Mouse (Mus musculus) layer of hippocampus, postnatal 25 days (tissue): ENCODE results near the gene Capn8. TPM values are rescaled to one million over a fixed set of nuclear protein-coding genes. Genes with fewer than 3 reads are reported as not detected.
"Not testable (repeated sequence)": the region's sequence is repeated elsewhere in the genome, so short reads cannot be mapped to it uniquely, and the experiment has no call there.

Experiments
- DNase-seq, 2 experiments: peaks; one replicate each; pipeline ENCODE4 v3.0.0; 2022; ENCODE audit warnings: mixed read lengths in 2 of 2, low spot score in 1 of 2; ENCODE audit errors: extremely low spot score in 1 of 2
- total RNA-seq, 2 experiments: library from RNA; stranded (reverse); gene quantifications; 2 replicates each; pipeline ENCODE4 v1.2.3; 2021

The Capn8 gene
- total RNA-seq, 2 experiments from 2014 or later, result not detected

DNA sequence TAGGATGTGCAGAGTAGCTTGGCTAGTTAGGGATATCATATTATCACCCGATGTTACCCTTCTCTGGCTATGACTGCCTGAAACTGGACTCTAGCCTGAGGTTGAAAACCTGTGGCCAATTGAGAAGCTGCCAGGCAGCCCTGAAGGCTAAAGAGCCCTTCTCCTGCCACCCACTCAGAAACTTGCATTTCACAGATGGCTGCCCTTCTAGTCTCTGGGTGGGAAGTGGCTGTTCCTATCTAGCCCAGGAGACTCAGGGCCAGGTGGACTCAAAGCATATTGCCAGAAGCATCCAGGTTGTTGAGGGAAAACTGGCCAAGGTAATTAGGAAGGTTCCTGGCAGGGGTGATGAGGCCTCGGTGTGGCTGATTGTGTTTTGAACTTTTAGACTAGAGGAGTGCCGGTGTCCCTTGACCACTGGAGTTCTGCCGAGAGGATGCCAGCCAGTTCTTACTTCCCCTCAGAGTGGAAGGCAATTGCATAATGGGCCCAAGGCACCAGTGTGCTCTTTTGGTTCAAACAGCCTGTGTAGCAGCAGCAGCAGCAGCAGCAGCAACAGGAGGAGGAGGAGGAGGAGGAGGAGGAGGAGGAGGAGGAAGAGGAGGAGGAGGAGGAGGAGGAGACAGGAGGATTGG lies 45.0 kb downstream of the Capn8 start:
- no peak for DNase-seq

DNA sequence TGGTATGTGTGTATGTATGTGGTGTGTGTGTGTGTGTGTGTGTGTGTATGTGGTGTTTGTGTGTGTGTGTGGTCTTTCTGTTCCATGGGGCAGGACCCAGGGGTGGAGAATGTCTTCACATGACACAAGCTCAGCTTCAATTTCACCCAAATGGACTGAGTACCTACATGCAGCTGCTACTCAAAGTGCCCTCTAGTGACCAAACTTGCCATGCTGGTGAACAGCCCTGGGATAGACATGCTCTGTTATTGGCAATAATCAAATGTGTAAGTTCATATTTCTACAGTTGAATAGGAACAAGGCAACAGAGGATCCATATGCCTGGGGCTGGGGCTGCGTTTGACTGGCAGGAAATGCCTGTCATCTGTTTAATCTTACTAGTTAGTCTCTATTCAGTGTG lies 50.7 kb downstream of the Capn8 start:
- no peak for DNase-seq

DNA sequence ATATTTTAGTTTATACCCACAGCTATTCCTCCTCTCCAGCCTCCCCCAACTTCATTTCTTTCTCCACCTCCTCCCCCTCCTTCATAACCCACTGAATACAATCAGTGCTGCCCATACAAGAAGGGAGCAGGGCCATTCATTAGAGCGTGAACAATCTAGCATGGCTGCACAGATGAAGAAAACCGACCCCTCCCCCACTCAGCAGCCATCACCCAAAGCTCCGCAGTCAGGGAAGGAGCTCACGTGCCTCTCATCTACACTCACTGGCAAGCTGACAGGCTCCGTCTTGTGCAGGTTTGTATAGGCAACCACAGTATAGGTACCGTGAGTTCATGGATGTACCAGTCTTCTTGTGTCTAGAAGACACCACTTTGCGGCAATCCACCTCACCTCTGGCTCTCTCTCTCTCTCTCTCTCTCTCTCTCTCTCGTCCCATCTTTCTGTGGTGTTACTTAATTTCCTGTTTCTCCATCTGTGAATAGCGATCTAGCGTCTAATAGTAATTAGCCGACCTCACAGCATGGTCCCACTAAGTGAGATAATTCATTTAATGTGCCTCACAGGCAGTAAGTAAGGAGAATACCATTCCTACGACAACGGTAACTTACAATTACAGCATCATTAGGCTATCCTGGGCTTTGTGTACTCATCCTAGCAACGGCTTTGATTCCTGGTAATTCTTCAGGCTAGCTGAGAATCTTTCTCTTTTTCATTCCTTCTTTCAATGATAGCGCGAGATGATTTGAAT lies 53.6 kb downstream of the Capn8 start:
- no peak for DNase-seq

DNA sequence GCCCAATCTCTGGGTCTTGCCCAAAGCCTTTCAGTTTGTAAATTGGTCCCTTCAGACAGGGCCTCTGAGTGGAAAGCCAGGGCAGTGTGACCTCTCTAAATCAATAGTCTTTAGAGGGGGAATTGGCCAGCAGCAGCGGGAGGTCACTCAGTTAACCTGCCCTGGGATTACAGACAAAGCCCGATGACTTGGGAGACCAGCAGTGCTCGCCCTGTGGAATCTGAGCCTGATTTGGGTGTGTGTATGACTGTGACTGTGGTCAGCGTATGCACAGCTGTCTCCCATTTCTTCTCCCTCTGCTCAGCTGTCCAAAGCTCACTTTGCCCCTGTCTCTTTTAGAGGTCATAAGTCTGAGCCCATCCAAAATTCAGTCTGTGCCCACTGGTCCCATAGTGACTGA lies 55.7 kb downstream of the Capn8 start:
- DNase-seq, result no peak

DNA sequence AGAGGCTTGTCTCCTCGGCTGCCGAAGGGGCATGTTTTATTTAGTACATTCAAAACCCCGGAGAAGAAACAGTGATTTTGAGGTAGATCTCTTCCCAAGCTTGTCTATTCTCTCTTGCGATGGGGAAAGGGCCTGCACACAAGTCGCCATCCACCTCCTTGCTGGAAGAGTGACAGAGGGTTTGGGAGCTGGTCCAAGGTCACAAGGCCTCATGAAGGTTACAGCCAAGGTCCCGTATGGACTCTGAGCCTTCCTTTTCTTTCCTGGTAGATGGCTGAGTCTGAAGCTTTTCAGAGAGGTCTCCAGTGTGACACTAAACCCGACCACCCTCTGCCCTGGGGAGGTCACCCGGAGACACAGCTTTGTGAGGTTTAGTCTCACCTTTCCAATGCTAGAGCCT lies 56.4 kb downstream of the Capn8 start:
- no peak for DNase-seq

DNA sequence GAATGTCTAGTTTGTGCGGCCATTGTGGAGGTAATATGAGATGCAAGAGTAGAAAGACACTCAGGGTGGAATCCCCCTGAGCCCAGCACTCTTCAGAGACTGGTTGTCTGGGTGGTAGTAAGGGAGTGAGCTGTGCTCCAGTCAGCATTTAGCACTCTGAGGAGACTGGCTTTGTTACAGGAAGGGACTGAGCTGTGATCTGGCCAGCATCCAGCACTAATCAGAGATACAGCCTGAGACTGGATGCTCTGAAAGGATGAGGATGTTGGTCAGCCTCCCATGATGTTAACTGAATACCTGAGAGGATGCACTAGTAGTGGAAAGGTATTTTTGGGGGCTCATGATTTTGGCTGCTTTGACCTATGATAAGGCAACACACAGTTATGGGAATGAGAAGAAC lies 61.4 kb downstream of the Capn8 start:
- no peak for DNase-seq

DNA sequence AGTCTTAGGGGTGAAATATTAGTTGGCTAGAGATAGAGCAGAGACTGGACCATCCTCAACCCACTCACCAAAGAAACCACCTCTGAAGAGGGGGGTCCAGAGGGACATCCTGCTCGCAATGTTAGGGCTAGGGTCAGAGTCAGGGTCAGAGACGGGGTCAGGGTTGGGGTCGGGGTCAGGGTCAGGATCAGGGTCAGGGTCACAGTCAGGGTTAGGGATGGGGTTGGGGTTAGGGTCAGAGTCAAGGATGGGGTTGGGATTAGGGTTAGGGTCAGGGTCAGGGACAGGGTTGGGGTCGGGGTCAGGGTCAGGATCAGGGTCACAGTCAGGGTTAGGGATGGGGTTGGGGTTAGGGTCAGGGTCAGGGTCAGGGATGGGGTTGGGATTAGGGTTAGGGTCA lies 64.4 kb downstream of the Capn8 start:
- no peak for DNase-seq

DNA sequence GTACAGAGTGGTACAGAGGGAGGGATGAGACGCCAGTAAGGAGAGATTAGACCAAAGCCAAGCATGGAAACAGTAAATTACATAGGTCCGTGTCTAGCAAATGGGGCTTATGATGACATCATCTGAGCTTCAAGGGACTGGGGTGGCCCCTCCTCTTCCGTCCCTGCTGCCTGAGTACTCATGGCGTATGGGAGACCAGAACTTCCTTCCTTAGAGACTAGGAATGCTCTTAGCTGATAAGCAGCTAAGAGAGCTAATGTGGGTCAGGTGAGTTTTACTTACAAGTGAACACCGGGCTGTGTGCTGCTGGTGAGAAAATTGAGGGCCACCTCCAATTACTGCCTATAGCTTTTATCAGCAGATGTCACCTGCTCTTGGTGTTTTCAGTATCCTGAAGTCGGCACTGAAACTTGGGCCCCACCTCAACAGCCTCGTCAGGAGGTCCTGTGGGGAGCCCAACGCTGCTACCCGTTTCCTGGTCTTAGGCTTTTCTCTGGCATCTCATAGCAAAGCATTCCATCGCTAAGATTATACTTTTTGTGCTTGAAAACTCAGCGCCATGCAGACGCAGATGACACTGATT lies 69.0 kb downstream of the Capn8 start:
- DNase-seq, result no peak

DNA sequence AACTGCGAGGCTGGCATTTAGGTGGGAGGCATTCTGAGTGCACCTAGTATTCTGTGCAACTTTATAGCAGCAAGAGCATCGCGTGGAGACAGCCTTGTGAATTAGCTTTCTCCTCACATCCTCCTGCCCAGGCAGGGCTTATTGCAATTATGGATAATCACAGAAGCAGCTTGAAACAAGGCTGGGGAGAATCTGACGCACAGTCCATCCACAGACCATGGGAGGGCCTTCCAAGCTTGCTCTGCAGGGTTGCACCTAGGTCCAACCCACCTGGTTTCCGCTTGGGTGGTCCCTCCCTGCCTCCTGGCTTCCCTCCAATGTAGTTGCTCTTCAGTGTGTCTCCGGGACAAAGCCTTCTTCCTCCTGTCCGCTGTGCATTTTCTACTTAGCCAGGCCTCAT lies 74.2 kb downstream of the Capn8 start:
- DNase-seq, result no peak

DNA sequence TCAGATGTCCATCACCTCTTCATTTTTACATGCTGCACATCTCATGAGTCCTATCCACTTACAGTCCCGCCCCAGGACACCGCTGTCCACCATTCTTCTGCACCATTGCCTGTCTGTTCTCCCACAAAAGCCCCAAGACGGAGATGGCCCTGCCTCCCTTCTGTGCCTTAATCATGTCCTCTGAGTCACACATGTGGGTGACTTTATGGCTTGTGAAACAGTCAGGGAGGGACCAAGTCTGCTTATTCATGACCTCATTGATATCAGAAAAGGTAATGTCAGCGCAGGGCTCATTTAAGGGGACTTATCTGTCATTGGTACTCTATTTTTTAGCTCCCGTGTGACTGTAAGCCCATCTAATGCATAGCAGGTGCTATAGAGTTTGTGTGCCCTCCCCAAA lies 74.6 kb downstream of the Capn8 start:
- no peak for DNase-seq

DNA sequence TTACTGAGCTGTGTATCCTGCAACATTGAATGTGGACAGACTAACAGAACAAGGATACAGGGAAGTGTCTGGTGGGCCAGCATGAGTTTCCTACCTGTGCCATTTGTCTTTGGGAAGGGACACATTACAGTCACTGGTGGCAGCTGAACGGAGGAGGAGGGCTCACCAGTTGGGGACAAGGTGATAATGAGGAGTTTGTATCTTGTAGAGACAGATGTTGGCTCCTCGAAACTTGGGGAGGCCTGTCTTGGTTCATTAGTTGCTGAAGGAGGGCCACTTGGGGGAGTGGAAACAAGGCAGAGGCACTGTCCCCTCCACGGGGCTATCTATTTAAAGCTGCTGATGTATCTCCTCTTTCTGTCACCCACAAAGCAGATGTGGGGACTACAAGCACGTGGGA lies 75.3 kb downstream of the Capn8 start:
- DNase-seq, result no peak

DNA sequence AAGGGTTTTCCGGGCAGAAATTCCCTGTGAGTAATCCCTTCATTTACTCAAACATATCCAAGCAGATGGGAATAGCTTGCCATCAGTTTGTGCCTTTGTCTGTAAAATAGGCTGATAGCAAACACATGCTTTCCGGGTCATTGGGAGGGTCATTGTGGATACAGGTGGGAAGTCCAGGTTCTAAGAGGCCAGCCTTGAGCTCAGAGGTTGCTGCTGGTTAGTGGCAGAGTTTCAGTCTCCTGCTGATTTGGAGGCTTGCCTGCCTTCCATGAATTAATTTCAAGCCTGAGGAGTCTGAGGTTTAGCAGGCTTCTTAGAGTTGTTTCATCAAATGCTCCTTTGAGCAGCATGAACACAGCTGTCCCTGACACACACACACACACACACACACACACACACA lies 78.0 kb downstream of the Capn8 start:
- DNase-seq, result no peak

DNA sequence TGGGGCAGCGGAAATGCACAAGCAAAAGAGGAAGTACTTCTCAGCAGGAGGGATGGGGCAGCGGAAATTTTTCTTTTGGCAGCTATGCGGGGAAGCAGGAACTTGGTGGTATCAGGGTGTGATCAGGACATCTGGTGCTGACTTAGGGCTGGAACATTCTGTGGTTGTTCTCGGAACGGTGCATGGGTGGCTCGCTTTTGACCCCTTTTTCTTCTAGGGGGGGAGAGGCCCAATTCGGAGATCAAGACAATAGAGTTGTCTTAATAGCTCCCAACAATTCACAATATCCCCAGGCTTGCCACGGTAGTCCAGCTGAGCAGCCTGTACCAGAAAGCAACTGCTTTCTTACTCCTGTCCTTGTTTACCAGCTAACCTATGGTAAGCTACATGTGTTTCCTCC lies 79.6 kb downstream of the Capn8 start:
- DNase-seq, result not testable (repeated sequence)

DNA sequence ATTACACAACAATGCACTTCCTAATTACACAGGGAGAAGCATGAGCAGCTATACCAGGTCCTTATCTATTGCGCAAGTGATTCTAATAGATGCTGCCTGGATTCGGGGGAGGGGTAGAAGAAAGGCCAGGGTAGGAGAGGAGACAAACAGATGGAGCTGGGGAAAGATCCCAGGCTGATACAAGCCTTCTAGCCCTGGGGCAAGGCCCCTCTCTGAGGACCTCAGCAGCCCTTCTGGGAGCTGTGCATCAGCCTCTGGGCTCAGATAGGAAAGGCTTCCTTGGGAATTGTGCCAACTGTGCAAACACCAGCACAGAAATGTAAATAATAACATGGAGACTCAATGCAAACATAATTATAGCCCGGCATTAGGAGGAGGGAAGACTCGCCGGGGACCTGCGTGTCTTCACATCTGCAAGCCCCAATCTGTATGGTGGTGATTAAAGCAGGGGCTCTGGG lies 80.4 kb downstream of the Capn8 start:
- no peak for DNase-seq

DNA sequence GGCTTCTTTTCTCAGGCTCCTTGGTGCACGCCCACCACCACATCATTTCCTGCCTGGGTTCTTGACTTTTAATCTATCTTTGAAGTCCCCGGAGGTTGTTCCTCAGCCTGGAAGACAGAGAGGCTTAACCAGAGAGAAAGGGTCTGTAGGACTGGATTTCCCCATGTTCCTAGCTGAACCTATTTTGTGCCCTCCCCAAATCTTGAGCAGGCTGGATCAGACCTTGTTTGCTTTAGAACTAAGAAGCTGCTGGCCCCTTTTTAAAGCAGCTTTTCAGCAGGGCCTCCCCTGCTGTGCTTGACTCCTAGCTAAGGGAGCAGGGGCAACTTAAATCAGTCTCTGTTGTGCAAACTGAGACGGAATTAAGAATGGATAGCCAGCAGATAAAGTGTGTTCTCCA lies 82.0 kb downstream of the Capn8 start:
- DNase-seq, result no peak

DNA sequence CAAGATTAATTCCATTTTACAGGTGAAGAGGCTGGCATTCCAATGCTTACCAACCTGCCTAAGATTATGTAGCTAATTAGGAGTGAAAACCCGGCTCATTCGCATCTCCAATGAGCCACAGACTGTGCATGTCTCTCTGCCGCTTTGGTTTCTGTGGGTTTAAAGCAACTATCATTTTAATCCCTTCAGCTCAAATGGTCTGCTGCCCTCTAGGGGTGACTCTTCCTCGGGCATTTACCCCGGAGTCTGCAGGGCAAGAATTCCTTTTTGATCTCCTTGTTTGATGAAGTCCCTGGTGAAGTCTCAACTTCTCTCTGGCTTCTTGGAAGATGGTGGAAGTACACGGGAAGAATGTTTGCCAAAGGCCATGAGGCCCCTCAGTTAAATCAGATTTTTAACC lies 93.0 kb downstream of the Capn8 start:
- DNase-seq, result peak; percentile 51 to 87

DNA sequence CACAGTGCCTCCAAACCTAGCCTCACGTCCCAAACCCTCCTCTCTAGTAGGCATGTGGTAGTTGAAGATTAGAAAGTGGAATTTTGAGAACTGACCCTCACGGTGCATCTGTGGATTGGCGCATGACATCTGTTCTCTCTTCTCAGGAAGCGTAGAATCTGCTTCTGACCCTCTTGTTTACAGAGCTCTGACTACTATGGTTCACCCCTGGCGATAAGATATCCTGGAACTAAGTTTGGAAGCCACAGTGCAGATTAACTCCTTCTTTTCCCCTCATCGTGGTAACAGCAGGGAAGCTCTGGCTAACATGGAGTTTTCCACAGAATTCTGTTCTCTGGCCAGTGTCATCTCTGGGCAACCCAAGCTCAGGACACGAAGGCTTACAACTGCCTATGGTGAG lies 95.6 kb downstream of the Capn8 start:
- no peak for DNase-seq

DNA sequence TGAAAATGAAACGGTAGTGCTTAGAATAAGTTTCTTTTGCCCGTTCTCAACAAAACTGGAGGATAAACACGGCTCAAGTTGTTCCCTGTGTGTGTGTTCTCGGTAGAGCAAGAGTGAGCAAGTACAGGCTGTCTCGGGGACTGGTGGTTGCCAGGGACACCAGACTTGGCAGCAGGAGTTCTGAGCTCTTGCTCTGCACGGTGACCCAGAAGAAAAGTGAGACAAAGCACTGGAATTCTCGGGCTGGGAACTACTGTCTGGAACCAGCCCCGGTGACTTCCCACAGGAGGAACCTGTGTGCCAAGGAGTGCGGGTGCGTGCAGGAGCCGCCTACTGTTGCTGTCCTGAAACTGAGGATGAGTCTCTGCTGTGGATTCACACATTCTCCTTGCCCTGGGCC lies 98.9 kb downstream of the Capn8 start:
- peak in 1 of 2 experiments; percentile 25 for DNase-seq

DNA sequence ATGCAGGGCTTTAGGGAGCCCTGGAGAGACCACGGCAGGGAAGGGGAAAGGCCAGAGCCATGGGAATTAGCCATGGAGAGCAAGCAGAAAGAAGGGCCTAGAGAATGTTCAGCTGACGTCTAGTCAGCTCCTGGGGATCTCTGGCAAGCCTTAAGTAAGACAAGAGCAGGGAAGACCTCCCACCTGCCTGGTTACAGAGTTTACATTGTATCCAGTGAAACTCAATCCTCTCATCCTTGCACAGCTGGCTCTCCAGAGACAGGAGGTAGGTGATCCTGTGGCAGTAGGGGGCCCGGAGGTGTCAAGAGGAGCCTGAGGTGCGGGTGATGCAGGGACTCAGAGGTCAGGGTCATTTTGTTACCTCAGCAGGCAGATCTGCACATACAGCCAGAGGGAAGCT lies 100.0 kb downstream of the Capn8 start:
- no peak for DNase-seq

DNA sequence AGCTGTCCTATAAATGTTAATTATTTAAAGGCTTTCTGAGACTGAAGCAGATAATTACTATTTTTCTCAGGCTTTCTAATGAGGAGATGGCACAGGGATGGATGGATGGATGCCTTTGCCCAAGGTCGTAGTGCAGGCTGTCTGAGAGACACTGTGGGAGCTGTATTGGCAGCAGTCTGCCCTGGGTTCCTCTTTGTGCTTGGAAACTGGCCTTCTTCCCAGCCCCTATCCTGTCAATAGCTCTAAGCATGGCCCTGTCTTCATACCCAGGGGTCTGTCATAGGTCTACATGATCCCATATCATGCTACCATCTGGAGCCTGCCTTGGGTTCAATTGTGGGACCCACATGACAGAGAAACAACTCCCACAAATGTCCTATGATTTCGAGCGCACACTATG lies 102.5 kb downstream of the Capn8 start:
- no peak for DNase-seq

DNA sequence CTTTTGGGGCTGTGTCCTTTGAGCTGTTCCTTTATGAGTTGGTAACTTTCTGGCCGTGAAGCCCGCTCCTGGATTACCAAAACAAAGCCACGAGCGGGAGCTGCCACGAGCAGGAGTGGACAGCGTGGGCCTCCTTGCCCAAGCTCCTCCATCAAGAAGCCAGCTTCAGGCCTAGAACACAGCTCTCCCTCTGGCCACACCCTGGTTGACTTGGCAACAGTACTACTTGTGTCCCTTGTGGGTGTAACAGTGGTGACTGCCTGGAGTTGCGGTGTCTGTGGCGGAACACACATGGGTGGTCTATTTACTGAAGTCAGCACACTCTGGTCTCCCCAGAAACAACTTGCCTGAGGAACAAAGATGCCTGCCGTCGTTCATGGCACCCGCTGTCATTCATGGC lies 104.9 kb downstream of the Capn8 start:
- no peak for DNase-seq
